Mouse (Mus musculus) large intestine, adult 2 months (tissue): ENCODE measurements around the gene Hnrnpl. TPM values are rescaled to one million over a fixed set of nuclear protein-coding genes. Genes with fewer than 3 reads are reported as not detected.

Source experiments
- DNase-seq: peaks from one replicate; pipeline ENCODE4 v3.0.0-alpha.2; 2012; ENCODE audit warnings: low read depth, low spot score
- WGBS: fragments of 180-500 bp; shearing (Covaris S2); methylation state at CpG from one replicate; pipeline ENCODE4 v1.1.7; 2018; 5-methylcytosine and 5-hydroxymethylcytosine counted together
- polyA plus RNA-seq: library from polyadenylated mRNA; depleted of rRNA; stranded (reverse); fragments of >200 nt; gene quantifications from 2 replicates; pipeline ENCODE4 v1.2.3, GENCODE M21; 2012

The Hnrnpl gene
- polyA plus RNA-seq, 1 experiment: 273 TPM

DNA sequence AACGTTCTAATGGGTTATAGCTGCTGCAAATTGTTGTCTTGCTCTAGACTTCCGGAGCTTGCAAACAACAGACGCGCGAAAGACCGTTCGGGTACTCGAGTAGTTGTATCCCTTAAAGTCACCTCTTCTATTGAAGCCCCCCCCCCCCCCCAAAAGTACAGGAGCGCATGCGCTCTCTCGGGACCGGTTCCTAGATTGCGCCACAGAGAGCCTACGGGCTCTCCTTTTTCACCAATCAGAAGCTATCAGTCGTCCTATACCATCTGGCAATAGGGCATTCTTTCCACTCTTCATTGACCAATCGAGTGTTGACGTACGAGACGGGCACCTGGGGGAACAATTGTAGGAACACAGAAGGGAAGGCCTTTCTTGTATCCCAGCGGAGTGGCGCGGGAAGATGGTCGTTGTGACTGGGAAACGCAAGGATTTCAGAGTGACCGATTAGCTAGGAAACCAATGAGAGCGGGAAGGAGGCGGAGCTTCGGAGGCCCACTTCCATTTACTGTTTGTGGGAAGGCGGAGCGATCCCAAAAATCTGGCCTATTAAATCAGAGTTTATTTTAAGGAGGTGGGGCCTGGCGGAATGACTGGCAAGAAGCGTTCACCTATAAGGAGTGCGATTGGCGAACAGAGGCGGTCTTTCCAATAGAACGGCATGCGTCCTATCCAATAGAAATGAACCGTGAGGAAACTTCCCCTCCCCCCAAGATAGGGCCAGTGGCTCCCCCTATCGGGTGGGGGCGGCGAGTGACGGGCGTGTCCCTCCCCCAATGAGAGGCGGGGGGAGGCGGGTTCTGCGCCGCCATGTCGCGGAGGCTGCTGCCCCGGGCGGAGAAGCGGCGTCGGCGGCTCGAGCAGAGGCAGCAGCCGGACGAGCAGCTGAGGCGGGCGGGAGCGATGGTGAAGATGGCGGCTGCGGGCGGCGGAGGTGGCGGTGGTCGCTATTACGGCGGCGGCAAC, 2.0 kb downstream of the Hnrnpl start:
- WGBS: under 1% methylated on average over 70 of the region's 70 CpGs
- DNase-seq: no peak

GRCm38 (mm10) chr7:28811228-28811627, 2.9 kb downstream of the Hnrnpl start:
- under 1% methylated on average over 40 of the region's 40 CpGs for WGBS
- DNase-seq: no peak

GRCm38 (mm10) chr7:28811640-28812275, 3.4 kb downstream of the Hnrnpl start:
- DNase-seq: no peak
- WGBS: under 1% methylated on average over 7 of the region's 7 CpGs

DNA sequence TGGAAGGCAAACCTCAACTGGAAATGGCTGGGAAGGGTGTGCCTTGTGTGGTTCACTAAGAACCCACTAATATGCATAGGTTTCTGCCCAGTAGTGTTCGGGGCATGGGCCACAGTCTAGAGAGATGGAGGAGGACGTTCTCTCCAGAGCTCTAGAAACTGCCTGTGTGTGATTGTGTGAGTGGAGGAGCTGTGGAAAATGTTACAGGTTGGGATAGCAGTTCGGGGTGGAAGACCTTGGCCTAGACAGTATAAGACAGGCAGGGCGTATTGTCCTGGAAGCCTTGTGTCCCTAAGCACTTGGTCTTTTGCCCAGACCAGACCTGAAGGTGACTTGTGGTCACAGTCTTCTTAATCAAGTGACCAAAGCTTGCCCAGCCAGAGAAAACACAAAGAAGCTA, 4.1 kb downstream of the Hnrnpl start:
- 4% methylated on average over 4 of the region's 4 CpGs for WGBS
- DNase-seq: no peak

- no peak for DNase-seq
- WGBS: 44% methylated on average over 5 of the region's 5 CpGs
Measured at GRCm38 (mm10) chr7:28812949-28813348, 4.6 kb downstream of the Hnrnpl start.

DNA sequence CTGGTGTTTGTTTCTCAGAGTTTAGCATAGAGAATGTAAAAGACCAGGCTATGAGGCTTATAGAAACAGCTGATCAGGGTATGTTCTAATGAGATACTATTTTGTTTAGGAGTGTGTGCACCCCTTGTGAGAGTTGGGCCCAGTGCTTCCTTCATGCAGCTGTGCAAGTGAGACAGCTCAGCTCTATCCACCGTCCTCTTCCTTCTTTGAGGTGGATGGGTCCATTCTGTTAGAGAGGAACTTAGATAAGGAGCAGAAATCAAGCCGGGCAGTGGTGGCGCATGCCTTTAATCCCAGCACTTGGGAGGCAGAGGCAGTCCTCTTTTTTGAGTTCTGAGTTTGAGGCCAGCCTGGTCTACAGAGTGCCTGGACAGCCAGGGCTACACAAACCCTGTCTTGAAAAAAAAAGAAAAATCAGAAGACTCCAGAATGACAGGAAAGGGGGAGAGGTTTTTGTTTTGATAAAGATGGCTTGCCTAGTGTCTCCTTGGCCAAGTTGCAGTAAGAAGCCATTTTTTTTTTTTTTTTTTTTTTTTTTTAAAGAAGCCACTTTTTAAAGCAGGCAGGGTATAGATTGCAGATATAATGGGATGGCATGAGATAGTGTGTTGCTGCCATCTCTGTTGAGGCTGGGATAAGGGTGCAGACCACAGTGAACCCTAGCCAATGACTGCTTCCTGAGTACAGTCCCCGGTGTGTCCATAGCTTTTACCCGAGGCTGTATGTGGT, 6.1 kb downstream of the Hnrnpl start:
- no peak for DNase-seq
- 64% methylated on average over 5 of the region's 5 CpGs for WGBS

DNA sequence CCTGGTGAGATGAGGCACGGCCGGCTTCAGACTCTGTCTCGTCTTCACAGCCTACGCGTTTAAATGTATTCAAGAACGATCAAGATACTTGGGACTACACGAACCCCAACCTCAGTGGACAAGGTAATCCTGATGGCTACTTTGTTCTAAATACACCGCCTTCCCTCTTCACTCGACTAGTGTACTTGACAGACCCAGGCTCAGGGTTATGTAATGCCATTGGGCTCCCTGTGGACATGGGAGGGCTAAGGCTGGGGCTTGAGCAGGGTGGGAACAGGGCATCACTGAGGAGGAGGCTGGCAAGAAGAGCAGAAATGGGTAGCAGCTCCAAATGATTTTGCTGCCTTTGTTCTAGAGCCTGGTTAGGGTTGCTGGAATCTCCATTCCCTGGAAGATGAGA, 6.9 kb downstream of the Hnrnpl start:
- 83% methylated on average over 9 of the region's 9 CpGs for WGBS

DNA sequence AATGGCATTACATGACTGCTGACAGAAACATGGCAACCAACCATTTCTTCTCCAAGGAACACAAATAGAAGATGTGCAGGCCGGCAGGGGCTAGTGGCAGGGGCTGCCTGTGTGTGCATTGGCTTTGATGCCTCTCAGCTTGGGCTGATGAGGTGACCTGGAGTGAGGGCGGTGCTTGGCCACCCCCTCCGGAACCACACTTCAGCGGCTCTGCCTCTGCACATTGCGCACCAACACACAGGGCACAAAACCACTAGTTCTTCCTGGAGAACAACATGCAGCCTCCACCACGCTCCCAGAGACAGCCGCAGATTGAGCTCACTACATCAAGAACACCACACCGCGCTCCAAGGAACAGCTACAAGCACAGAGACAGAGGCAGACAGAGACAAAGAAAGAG, 7.9 kb downstream of the Hnrnpl start:
- DNase-seq: no peak
- WGBS: 81% methylated on average over 9 of the region's 9 CpGs

More for the DNA sequence above, 6.9 kb downstream of the Hnrnpl start:
- DNase-seq: no peak

DNA sequence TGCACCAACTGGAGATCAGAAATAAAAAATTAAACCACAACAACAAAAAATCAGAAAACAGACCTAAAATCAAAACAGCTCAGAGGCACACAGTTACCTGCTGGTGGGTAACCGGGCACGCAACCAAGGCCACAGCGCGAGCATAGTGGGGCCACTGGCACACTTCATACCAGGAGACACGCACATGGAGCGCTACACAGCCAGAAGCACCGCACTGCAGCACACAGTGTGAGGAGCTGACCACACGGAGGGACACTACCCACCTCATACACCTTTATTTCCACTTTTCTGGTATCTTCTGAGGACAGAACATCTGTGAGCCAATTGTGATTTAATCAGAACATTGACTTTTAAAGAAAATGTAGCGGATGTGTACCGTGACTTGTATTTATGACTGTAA, 8.6 kb downstream of the Hnrnpl start:
- DNase-seq: no peak
- WGBS: 88% methylated on average over 10 of the region's 10 CpGs

DNA sequence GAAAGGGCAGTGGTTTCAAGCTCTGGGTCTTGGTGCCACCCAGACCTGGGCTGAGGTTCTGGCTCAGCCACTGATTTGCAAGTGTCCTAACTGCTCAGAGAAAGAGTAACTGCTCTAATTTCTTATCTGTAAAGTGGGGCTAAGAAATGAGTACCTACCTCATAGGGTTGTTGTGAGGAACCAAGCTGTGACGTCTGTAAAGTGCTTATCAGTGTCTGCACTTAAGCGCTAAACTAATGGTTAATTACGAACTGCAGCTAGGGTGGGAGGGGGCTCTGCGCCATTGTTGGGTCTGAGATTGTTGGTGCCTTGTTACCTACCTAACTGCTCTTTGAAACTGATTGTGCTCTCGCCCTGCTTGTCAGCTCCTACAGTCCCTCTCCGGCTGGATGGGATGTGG, 9.2 kb downstream of the Hnrnpl start:
- 66% methylated on average over 6 of the region's 6 CpGs for WGBS
- DNase-seq: no peak

- 41% methylated on average over 4 of the region's 4 CpGs for WGBS
- no peak for DNase-seq
Measured at GRCm38 (mm10) chr7:28817957-28818356, 9.6 kb downstream of the Hnrnpl start.

DNA sequence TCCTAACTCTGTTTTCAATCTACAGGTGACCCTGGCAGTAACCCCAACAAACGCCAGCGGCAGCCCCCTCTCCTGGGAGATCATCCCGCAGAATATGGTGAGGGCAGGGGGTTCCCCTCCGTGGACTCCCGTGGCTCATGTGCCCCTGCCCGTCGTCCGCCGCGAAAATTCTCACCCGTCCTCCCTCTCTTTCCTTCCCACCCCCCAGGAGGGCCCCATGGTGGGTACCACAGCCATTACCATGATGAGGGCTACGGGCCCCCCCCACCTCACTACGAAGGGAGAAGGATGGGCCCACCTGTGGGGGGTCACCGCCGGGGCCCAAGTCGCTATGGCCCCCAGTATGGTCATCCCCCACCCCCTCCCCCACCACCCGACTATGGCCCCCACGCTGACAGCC, 10.1 kb downstream of the Hnrnpl start:
- no peak for DNase-seq
- WGBS: 71% methylated on average over 18 of the region's 18 CpGs

GRCm38 (mm10) chr7:28818861-28819452, 10.6 kb downstream of the Hnrnpl start:
- no peak for DNase-seq
- 54% methylated on average over 4 of the region's 4 CpGs for WGBS

DNA sequence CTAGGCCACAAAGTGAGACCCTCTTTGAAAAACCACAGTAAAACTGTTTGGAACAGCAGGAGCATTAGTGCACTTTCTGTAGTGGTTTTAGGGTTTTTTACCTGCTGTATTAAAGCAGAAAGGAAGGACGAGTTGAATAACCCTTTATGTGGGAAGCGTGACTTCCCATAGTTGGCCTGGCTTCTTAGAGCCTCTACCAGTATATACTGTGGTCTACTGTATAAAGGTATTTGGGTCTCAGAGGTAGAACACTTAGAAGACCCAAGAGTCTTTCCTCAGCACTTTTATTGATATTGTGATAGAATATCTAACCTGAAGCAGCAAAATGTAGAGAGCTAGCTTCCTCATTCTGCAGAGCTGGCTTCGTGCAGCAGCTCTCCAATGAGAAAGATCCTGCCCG, 11.2 kb downstream of the Hnrnpl start:
- 69% methylated on average over 4 of the region's 4 CpGs for WGBS
- DNase-seq: no peak

GRCm38 (mm10) chr7:28820358-28821260, 12.3 kb downstream of the Hnrnpl start:
- 33% methylated on average over 12 of the region's 12 CpGs for WGBS
- DNase-seq: no peak

DNA sequence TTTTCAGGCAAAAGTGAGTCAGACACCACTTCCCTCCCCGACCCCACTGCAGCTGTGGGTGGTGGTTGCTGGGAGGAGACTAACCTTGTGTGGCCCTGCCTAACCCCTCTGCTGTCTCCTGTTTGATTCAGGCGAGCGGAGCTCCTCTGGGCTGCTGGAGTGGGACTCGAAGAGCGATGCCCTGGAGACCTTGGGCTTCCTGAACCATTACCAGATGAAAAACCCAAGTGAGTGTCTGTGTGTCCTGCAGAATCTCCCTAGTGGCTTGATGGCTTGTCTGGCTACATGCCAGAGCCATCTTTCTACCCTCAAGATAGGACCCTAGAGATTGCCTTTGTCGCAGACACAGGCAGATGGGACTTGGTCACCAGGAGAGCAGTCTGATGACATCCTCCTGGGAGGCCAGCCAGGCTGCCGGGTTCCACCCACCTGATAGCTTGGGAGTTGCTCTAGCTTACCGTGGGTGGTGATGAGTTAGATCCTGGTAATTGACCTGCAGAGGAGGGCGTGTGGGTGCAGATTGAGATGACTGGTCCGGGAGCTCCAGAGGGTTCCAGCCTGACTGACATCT, 13.0 kb downstream of the Hnrnpl start:
- no peak for DNase-seq
- WGBS: 33% methylated on average over 10 of the region's 10 CpGs

GRCm38 (mm10) chr7:28822556-28822955, 14.2 kb downstream of the Hnrnpl start:
- 73% methylated on average over 1 of the region's 1 CpGs for WGBS
- DNase-seq: no peak

- 34% methylated on average over 10 of the region's 10 CpGs for WGBS
- no peak for DNase-seq
Measured at GRCm38 (mm10) chr7:28822993-28823903, 14.9 kb downstream of the Hnrnpl start.
